In the genomic region with DNA sequence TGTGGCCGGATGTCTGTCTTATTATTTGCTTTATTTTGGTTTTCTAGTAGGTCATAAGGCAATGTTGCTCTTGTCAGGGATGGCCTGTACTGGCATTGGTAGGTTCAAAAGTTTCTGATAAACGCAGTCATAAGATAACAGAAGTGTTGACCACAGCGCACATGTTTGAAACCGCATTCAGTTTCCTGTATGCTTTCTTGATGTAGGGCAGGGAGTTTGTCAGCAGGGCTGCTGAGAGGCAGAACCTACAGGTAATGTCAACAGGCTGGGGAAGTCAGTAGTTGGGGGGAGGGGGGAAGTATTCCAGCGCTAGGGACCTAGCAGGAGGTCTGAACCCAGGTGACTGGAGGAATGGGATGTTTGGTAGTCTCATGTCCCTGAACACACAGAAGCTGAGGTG, we compare ENCODE assay signal across 13 mouse cellular contexts. TPM values are rescaled to one million over a fixed set of nuclear protein-coding genes. Genes with fewer than 3 reads are reported as not detected.
A peak's percentile ranks its signal among the peaks of the same experiment; 100 is the strongest.
DNase-seq lines count a peak whose midpoint lies in the region; ATAC-seq and TF ChIP-seq lines count a peak whose summit lies in the region.
"Had no signal": no experiment of that assay in that cellular context is flagged by ENCODE, and none has a peak within 500 bp of the region (broad histone marks: within the 10 kb centered on the region; RNA-seq: fewer than 3 reads in every experiment).

No protein-coding gene starts in this region.

- no peak overlapping the region for H3K9ac ChIP-seq in lung, embryonic 14.5 days
- no peak overlapping the region for H3K9ac ChIP-seq in liver, embryonic 16.5 days (ENCODE audit: low read depth, low read length)

- H3K4me1 ChIP-seq in lung, embryonic 14.5 days (ENCODE audit: insufficient read depth) = no peaks in the 10 kb centered on the region
- peaks cover 19% of the 10 kb centered on the region for H3K4me1 ChIP-seq in liver, embryonic 16.5 days (ENCODE audit: control insufficient read depth, low read depth, low read length)

- no peak overlapping the region for H3K4me3 ChIP-seq in lung, embryonic 14.5 days (ENCODE audit: low read depth, low read length)
- no peak overlapping the region for H3K4me3 ChIP-seq in liver, embryonic 16.5 days (ENCODE audit: low read depth, low read length)
- H3K4me3 ChIP-seq: erythroblast, embryonic 14.5 days; heart, adult 2 months had no signal

- no peaks in the 10 kb centered on the region for H3K9me3 ChIP-seq in lung, embryonic 14.5 days (ENCODE audit: low read depth, low read length)
- no peaks in the 10 kb centered on the region for H3K9me3 ChIP-seq in liver, embryonic 16.5 days (replicated peaks; ENCODE audit: control insufficient read depth, low read length)

- no peaks in the 10 kb centered on the region for H3K27me3 ChIP-seq in lung, embryonic 14.5 days (ENCODE audit: insufficient read depth, low read length)
- no peaks in the 10 kb centered on the region for H3K27me3 ChIP-seq in liver, embryonic 16.5 days (ENCODE audit: control insufficient read depth, insufficient read depth, low read depth, low read length)

- no peak overlapping the region for H3K4me2 ChIP-seq in lung, embryonic 14.5 days
- H3K4me2 ChIP-seq in liver, embryonic 16.5 days (ENCODE audit: low read depth, low read length) = no peak overlapping the region

- ATAC-seq in lung, embryonic 14.5 days (ENCODE audit: insufficient read depth) = 0 out of 2 replicates have a peak, but pooled peaks have one; percentile 14
- peak; percentile 69 for ATAC-seq in common myeloid progenitor, adult 5-6 weeks (replicated peaks; ENCODE audit: low read depth, poor library complexity, severe bottlenecking)
- ATAC-seq in liver, embryonic 16.5 days (ENCODE audit: low read depth) = peak; percentile 63

- H3K27ac ChIP-seq in lung, embryonic 14.5 days (ENCODE audit: low read depth) = peak overlapping the region; percentile 24; the same call in 1 of the 2 replicates
- peak overlapping the region; percentile 84 for H3K27ac ChIP-seq in liver, embryonic 16.5 days (ENCODE audit: low read length)
- H3K27ac ChIP-seq: heart, adult 2 months had no signal

- TF ChIP-seq CTCF in lung, embryonic 14.5 days (IDR thresholded peaks at IDR 0.05; ENCODE audit: low read depth) = no peak

- 34% methylated on average over 5 of the region's 5 CpGs for WGBS in lung, embryonic 14.5 days
- 5% methylated on average over 5 of the region's 5 CpGs for WGBS in liver, embryonic 16.5 days (ENCODE audit: insufficient replicate concordance)

- DNase-seq in lung, embryonic 14.5 days = no peak
- DNase-seq in lung, postnatal 4 days = no peak
- DNase-seq in thymus, adult 18-20 months = peak; percentile 24 to 62
- DNase-seq in kidney, postnatal 10 days = no peak
- no peak for DNase-seq in right cerebral cortex, adult 2 months (ENCODE audit: low spot score in 2 of 2)
- DNase-seq in right cerebral cortex, postnatal 4 days = no peak
- DNase-seq: adrenal gland, postnatal 10 days; cerebellum, adult 9-11 months; heart, adult 2 months; kidney, postnatal 36 days had no signal

- no peaks in the 10 kb centered on the region for H3K36me3 ChIP-seq in lung, embryonic 14.5 days (ENCODE audit: insufficient read depth)
- no peaks in the 10 kb centered on the region for H3K36me3 ChIP-seq in liver, embryonic 16.5 days (ENCODE audit: control insufficient read depth, insufficient read depth)

RNA-seq across cellular contexts. Expression of a gene that starts 20.8 kb away (rescaled TPM):
- 5.7 and 6.7 TPM in 2 replicates for polyA plus RNA-seq in lung, embryonic 14.5 days (2014; fragmentation: Nextera tagmentation; extraction: Ambion mirVana)
- total RNA-seq in common myeloid progenitor, adult 5-6 weeks (2017) = 9.4 and 11.4 TPM in 2 replicates
- polyA plus RNA-seq in liver, embryonic 16.5 days (2015; fragmentation: Nextera tagmentation; extraction: Ambion mirVana) = 2.9 and 3.1 TPM in 2 replicates

Comparison
In these comparisons a context has a peak if more than half of its experiments do, and no peak if none do; other contexts are left out.
1. ATAC-seq: peak in every context shown above with its lines; median percentile 69 in common myeloid progenitor, adult 5-6 weeks; 63 in liver, embryonic 16.5 days; 14 in lung, embryonic 14.5 days.
2. DNase-seq: peak in thymus, adult 18-20 months (2 of 2); none in lung, embryonic 14.5 days (single experiment), lung, postnatal 4 days (0 of 2), kidney, postnatal 10 days (single experiment), right cerebral cortex, adult 2 months (0 of 2) and right cerebral cortex, postnatal 4 days (single experiment).